Mouse (Mus musculus) liver, embryonic 14.5 days (tissue): ENCODE measurements around the gene P2rx7. TPM values are rescaled to one million over a fixed set of nuclear protein-coding genes. Genes with fewer than 3 reads are reported as not detected.

Experiments
- ATAC-seq: fragments of 200-750 bp; cut with Nextera tagmentation; 2 replicates; pipeline ENCODE4 v1.8.0; 2017; ENCODE audit warnings: moderate number of reproducible peaks, mild to moderate bottlenecking, moderate library complexity; ENCODE audit not compliant: insufficient read depth
- DNase-seq, 3 experiments: peaks; one replicate each; pipeline ENCODE4 v3.0.0-alpha.2; 2012 to 2013; ENCODE audit warnings: low read depth in 3 of 3, low spot score in 3 of 3
- H3K27ac ChIP-seq: fragments of 300-500 bp; sonication (generic); 2 replicates; pipeline ENCODE4 v1.5.1; 2014; ENCODE audit warnings: moderate library complexity, mild to moderate bottlenecking, control low read depth, inconsistent platforms
- H3K27me3 ChIP-seq: fragments of 300-500 bp; sonication (generic); 2 replicates; pipeline ENCODE4 v1.6.1; 2014; ENCODE audit warnings: mild to moderate bottlenecking, low read length, moderate library complexity; ENCODE audit not compliant: control insufficient read depth, insufficient read depth
- H3K36me3 ChIP-seq: fragments of 300-500 bp; sonication (generic); replicated peaks from 2 replicates; pipeline ENCODE4 v1.6.1; 2014; ENCODE audit warnings: low read depth; ENCODE audit not compliant: control insufficient read depth, insufficient read depth
- H3K4me1 ChIP-seq, 2 experiments: fragments of 200-500 bp in 1 of 2; fragments of 300-500 bp in 1 of 2; sonication (generic) in 1 of 2; replicated peaks; 2 replicates each; pipeline ENCODE4 v1.6.1; 2012 to 2014; ENCODE audit warnings: antibody characterized with exemption in 1 of 2, inconsistent platforms in 1 of 2, low read length in 1 of 2; ENCODE audit not compliant: control insufficient read depth in 2 of 2, insufficient read depth in 2 of 2
- H3K4me2 ChIP-seq: fragments of 300-500 bp; sonication (generic); 2 replicates; pipeline ENCODE4 v1.6.1; 2014; ENCODE audit warnings: low read depth, mild to moderate bottlenecking, control low read depth, moderate library complexity
- H3K4me3 ChIP-seq, 2 experiments: fragments of 200-500 bp in 1 of 2; fragments of 300-500 bp in 1 of 2; sonication (generic) in 1 of 2; 2 replicates each; pipeline ENCODE4 v1.5.1; 2012 to 2014; ENCODE audit warnings: low read depth in 2 of 2, low read length in 2 of 2, mild to moderate bottlenecking in 2 of 2, control low read depth in 1 of 2, inconsistent platforms in 1 of 2, moderate library complexity in 1 of 2; ENCODE audit not compliant: insufficient read depth in 1 of 2
- H3K9ac ChIP-seq: fragments of 300-500 bp; sonication (generic); replicated peaks from 2 replicates; pipeline ENCODE4 v1.6.1; 2014; ENCODE audit warnings: mild to moderate bottlenecking, control low read depth, moderate library complexity
- H3K9me3 ChIP-seq: fragments of 300-500 bp; sonication (generic); 2 replicates; pipeline ENCODE4 v1.6.1; 2016; ENCODE audit warnings: low read length, mixed read lengths; ENCODE audit not compliant: control insufficient read depth
- CTCF ChIP-seq: IDR thresholded peaks from 2 replicates; pipeline ENCODE4 v1.5.1; 2016; ENCODE audit warnings: antibody characterized with exemption, low read depth, control low read depth
- EP300 ChIP-seq: IDR thresholded peaks from 2 replicates; pipeline ENCODE4 v1.6.1; 2016; ENCODE audit warnings: antibody characterized with exemption, low read depth
- WGBS: fragments of 180-500 bp; shearing (Covaris S2); extraction: QIAGEN DNeasy Blood & Tissue Kit; methylation state at CpG from one replicate; pipeline ENCODE4 v1.1.7; 2014; ENCODE audit not compliant: insufficient replicate concordance; 5-methylcytosine and 5-hydroxymethylcytosine counted together
- polyA plus RNA-seq, 2 experiments: library from polyadenylated mRNA; depleted of rRNA in 1 of 2; stranded (reverse) in 1 of 2; unstranded in 1 of 2; fragments of >200 nt; fragmentation: Nextera tagmentation in 1 of 2; extraction: Ambion mirVana in 1 of 2; gene quantifications; 2 replicates each; pipeline versions ENCODE4 v1.2.1 to v1.2.3; 2012 to 2014

The P2rx7 gene
- polyA plus RNA-seq, 2 experiments: 0.99 to 1.7 TPM

GRCm38 (mm10) chr5:122706917-122707275, 63.2 kb downstream of the P2rx7 start:
- H3K27me3 ChIP-seq: no peaks in the 10 kb centered on the region
- DNase-seq: no peak
- no peak for ATAC-seq
- no peaks in the 10 kb centered on the region for H3K9me3 ChIP-seq
- H3K36me3 ChIP-seq: no peaks in the 10 kb centered on the region
- TF ChIP-seq CTCF: no peak
- no peak for TF ChIP-seq EP300
- H3K4me3 ChIP-seq: peak overlapping the region; percentile 59 to 63
- peak overlapping the region; percentile 53 for H3K9ac ChIP-seq
- H3K4me2 ChIP-seq: peak overlapping the region; percentile 69
- WGBS: 26% methylated on average over 5 of the region's 5 CpGs
- peak overlapping the region; percentile 52 for H3K27ac ChIP-seq
- peaks cover 11 to 21% of the 10 kb centered on the region in 2 experiments for H3K4me1 ChIP-seq

- Histone ChIP-seq H3K4me3 (peak within 1 kb of the TSS; percentile 59 to 63), H3K36me3 (no peaks in the 10 kb centered on the region), H3K9me3 (no peaks in the 10 kb centered on the region), H3K4me2 (peak within 1 kb of the TSS; percentile 69), H3K4me1 (peaks cover 11 to 21% of the 10 kb centered on the region in 2 experiments), H3K27ac (peak within 1 kb of the TSS; percentile 52), H3K9ac (peak within 1 kb of the TSS; percentile 53), H3K27me3 (no peaks in the 10 kb centered on the region)
- ATAC-seq (peak; percentile 86), DNase-seq (peak in 2 of 3 experiments; percentile 49 to 69)
- TF ChIP-seq EP300 (no peak), CTCF (0 out of 2 replicates have a peak, but pooled peaks have one; percentile 9)
- WGBS: under 1% methylated on average over 64 of the region's 66 CpGs
Observed at GRCm38 (mm10) chr5:122707276-122708181, 63.8 kb downstream of the P2rx7 start, which contains the start of gene P2rx4. P2rx4 (plus strand) TSS chr5:122707544.

- H3K4me3 ChIP-seq: no peak overlapping the region; a peak in 1 of 4 replicates
Observed at GRCm38 (mm10) chr5:122708819-122709218, 65.1 kb downstream of the P2rx7 start.

GRCm38 (mm10) chr5:122715723-122716122, 72.0 kb downstream of the P2rx7 start:
- H3K4me1 ChIP-seq: no peaks in the 10 kb centered on the region
- no peak overlapping the region for H3K27ac ChIP-seq
- no peaks in the 10 kb centered on the region for H3K27me3 ChIP-seq
- TF ChIP-seq CTCF (no peak), EP300 (no peak)
- H3K9me3 ChIP-seq: no peaks in the 10 kb centered on the region
- 54% methylated on average over 1 of the region's 1 CpGs for WGBS
- ATAC-seq (no peak), DNase-seq (no peak)
- no peak overlapping the region for H3K9ac ChIP-seq
- no peak overlapping the region for H3K4me3 ChIP-seq
- no peaks in the 10 kb centered on the region for H3K36me3 ChIP-seq
- H3K4me2 ChIP-seq: no peak overlapping the region

More at GRCm38 (mm10) chr5:122708819-122709218, 65.1 kb downstream of the P2rx7 start:
- Histone ChIP-seq H3K27ac (no peak overlapping the region), H3K4me2 (peak overlapping the region; percentile 69), H3K4me1 (peaks cover 8 to 17% of the 10 kb centered on the region in 2 experiments), H3K9ac (no peak overlapping the region), H3K27me3 (no peaks in the 10 kb centered on the region), H3K36me3 (no peaks in the 10 kb centered on the region), H3K9me3 (no peaks in the 10 kb centered on the region)
- WGBS: 21% methylated on average over 6 of the region's 6 CpGs
- TF ChIP-seq EP300 (peak; percentile 24; the same call in 1 of the 2 replicates), CTCF (no peak)
- ATAC-seq (0 out of 2 replicates have a peak, but pooled peaks have one; percentile 13), DNase-seq (no peak)

GRCm38 (mm10) chr5:122716793-122717192, 73.1 kb downstream of the P2rx7 start:
- Histone ChIP-seq H3K27me3 (no peaks in the 10 kb centered on the region), H3K4me3 (no peak overlapping the region), H3K9me3 (no peaks in the 10 kb centered on the region), H3K4me2 (no peak overlapping the region), H3K36me3 (no peaks in the 10 kb centered on the region), H3K9ac (no peak overlapping the region), H3K27ac (no peak overlapping the region), H3K4me1 (no peaks in the 10 kb centered on the region)
- 79% methylated on average over 2 of the region's 2 CpGs for WGBS
- TF ChIP-seq CTCF: peak; percentile 49; the same call in 1 of the 2 replicates
- no peak for TF ChIP-seq EP300
- DNase-seq: no peak
- no peak for ATAC-seq
